Mouse (Mus musculus) layer of hippocampus, adult 9-11 months (tissue): ENCODE data around the gene Rab1a.

Source experiments
- DNase-seq: peaks from one replicate; pipeline ENCODE4 v3.0.0; 2022

Rab1a gene

GRCm38 (mm10) chr11:20248840-20249239, 47.6 kb downstream of the Rab1a start:
- no peak for DNase-seq

- peak; percentile 97 for DNase-seq
Observed at GRCm38 (mm10) chr11:20249296-20250110, 48.3 kb downstream of the Rab1a start, which contains the start of gene Cep68. TSS of gene Cep68 (minus strand) at chr11:20249429.

- no peak for DNase-seq
Observed at GRCm38 (mm10) chr11:20250476-20251178, 49.4 kb downstream of the Rab1a start.

GRCm38 (mm10) chr11:20253088-20253487, 51.9 kb downstream of the Rab1a start:
- DNase-seq, result no peak

DNA sequence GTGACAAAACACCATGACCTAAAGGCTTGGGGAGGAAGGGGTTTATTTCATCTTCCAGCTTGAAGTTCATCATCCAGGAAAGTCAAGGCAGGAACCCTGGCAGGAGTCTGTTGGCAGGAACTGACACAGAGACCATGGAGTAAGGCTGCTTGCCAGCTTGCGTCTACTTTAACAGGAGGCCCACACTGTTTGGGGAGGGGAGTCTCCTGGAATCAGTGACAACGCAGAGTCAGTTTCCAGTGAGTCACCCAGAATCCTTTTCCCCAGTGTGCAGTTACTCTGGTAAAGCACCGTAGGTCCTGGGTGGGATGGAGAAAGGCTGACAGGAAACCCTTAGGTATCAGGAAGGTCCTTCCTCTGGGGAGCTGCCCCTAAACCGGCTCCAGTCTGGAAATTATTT, 53.6 kb downstream of the Rab1a start:
- DNase-seq, result no peak

DNA sequence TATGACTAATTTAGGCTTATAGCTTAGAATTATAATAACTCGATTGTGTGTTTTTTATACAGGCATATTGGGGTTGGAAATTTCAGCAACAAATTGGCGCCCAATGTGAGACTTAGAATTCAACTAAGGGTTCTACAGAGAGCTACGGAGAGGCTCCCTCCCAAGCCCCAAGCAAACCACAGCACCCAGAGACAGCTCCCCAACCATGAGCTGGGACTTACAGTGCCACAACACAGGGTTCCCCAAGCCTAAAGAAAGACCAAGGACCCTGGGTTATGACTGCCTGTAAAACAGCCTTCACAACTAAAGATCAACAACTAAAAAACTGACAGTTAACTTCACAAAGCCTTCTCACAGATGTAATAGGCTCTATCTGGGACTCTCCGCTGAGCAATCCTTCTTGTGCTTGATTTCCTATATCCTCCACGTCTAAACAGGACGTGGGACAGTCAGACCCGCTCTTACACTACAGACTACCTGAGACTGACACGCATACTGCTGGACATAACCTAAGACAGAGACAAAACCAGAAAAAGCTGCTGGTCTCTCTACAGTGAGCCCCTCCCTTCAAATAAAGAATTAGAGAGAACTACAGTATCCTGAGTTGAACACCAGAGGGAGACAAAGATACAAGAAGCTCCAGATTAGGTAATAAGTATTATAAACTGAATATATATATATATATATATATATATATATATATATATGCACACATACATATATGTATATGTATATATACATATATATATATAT, 61.6 kb downstream of the Rab1a start:
- DNase-seq, result no peak

DNA sequence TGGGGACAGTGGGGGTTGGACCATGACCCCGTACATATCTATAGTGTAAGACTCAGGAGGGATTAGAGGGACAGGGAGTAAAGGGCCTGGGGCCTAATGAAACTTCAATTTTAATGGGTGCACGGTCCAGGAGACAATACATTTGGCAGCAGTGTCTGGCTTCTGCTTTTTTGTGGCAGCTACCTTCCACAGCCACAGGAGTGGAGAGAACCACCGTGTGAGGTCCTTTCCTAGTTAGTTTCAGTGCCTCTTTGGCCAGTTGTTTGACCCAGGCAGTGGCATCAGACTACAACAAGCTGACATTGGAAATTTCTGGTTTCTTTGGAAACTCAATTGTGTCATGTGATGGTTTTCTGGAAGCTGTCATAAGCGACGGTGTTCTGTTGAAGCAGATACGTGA, 68.7 kb downstream of the Rab1a start:
- no peak for DNase-seq

DNA sequence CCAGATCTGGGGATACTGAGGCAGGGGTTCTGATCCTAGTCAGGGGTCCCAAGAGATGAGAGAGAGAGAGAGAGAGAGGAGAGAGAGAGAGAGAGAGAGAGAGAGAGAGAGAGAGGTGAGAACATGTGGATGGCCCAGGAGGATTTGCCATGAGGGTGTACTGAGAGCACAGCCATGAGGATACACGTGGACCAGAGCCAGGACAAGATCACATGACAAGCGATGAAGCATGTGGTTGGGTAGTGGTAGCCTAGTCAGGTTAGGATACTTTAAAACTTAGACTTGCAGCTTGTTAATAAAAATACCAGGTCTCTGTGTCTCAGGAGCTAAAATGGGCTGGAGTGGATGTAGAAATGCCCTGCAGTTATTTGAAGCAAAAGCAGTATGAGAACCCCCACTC, 74.7 kb downstream of the Rab1a start:
- no peak for DNase-seq
